Mouse (Mus musculus): Measurements from ENCODE around the gene Oxct1. TPM values are rescaled to one million over a fixed set of nuclear protein-coding genes. Genes with fewer than 3 reads are reported as not detected.

The Oxct1 gene
- polyA plus RNA-seq, 1 experiment from 2014 or later, result 363 TPM

DNA sequence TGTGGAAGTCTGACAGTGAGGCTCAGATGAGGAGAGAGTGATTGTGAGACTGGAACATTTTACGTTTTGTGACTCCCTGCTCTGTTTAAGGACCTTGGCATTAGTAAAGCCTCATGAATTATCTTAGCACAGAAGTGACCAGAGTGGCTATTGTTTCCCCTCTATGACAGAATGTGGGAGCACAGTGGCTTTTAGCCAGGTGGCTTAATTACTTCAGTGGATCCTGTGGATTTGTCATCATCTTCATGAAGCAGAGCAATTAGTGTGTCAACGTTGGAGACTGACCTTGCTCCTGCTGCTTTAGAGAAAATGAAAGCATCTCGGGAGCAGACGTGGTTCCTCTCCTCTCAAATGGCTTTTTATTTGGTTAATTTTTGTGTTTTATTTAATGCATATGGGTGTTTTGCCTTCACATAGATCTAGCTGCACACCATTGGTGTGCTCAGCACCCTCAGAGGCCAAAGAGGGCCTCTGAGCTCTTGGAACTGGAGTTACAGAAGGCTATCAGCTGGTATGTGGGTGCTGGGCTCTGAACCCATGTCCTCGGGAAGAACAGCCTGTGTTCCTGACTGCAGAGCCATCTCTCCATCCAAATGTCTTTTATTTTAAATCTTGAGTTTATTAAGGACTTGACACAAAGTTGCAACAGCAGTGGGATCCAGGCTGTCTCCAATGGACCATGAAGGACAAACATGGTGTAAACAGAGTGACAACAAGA is 41.2 kb downstream of the Oxct1 start:
- no peak overlapping the region for H3K27ac ChIP-seq (ENCODE audit: low read length)
- ATAC-seq (ENCODE audit: low FRiP score, low TSS enrichment), result no peak
- no peaks in the 10 kb centered on the region for H3K9me3 ChIP-seq (ENCODE audit: low read length)
- H3K4me1 ChIP-seq (ENCODE audit: insufficient read depth, low read length), result no peaks in the 10 kb centered on the region
- peaks cover 18% of the 10 kb centered on the region; the same call in 1 of the 2 replicates for H3K36me3 ChIP-seq (ENCODE audit: insufficient read depth, low read length)
- H3K4me2 ChIP-seq (replicated peaks; ENCODE audit: low read depth, low read length), result no peak overlapping the region
- no peak overlapping the region for H3K4me3 ChIP-seq (ENCODE audit: low read length)
- no peaks in the 10 kb centered on the region for H3K27me3 ChIP-seq (ENCODE audit: insufficient read depth, low read length)
- no peak overlapping the region for H3K9ac ChIP-seq (replicated peaks; ENCODE audit: low read length)
- WGBS, result 81% methylated on average over 5 of the region's 5 CpGs

GRCm38 (mm10) chr15:4077978-4078377 is 51.8 kb downstream of the Oxct1 start:
- no peak for ATAC-seq (ENCODE audit: low FRiP score, low TSS enrichment)
- Histone ChIP-seq H3K4me2 (replicated peaks; ENCODE audit: low read depth, low read length) (no peak overlapping the region), H3K4me1 (ENCODE audit: insufficient read depth, low read length) (0 out of 2 replicates have a peak, but pooled peaks cover 2% of the 10 kb centered on the region), H3K36me3 (ENCODE audit: insufficient read depth, low read length) (peaks cover 21% of the 10 kb centered on the region), H3K27ac (ENCODE audit: low read length) (no peak overlapping the region), H3K9me3 (ENCODE audit: low read length) (no peaks in the 10 kb centered on the region), H3K27me3 (ENCODE audit: insufficient read depth, low read length) (no peaks in the 10 kb centered on the region), H3K9ac (replicated peaks; ENCODE audit: low read length) (no peak overlapping the region), H3K4me3 (ENCODE audit: low read length) (no peak overlapping the region)
- 88% methylated on average over 4 of the region's 4 CpGs for WGBS

GRCm38 (mm10) chr15:4078785-4079184 is 52.6 kb downstream of the Oxct1 start:
- 0 out of 2 replicates have a peak, but pooled peaks cover 2% of the 10 kb centered on the region for H3K4me1 ChIP-seq (ENCODE audit: insufficient read depth, low read length)
- no peak overlapping the region for H3K4me3 ChIP-seq (ENCODE audit: low read length)
- no peaks in the 10 kb centered on the region for H3K27me3 ChIP-seq (ENCODE audit: insufficient read depth, low read length)
- no peak overlapping the region for H3K9ac ChIP-seq (replicated peaks; ENCODE audit: low read length)
- no peak overlapping the region for H3K27ac ChIP-seq (ENCODE audit: low read length)
- H3K4me2 ChIP-seq (replicated peaks; ENCODE audit: low read depth, low read length), result no peak overlapping the region
- 93% methylated on average over 5 of the region's 5 CpGs for WGBS
- H3K36me3 ChIP-seq (ENCODE audit: insufficient read depth, low read length), result peaks cover 15% of the 10 kb centered on the region
- ATAC-seq (ENCODE audit: low FRiP score, low TSS enrichment), result no peak
- no peaks in the 10 kb centered on the region for H3K9me3 ChIP-seq (ENCODE audit: low read length)

- H3K27ac ChIP-seq (ENCODE audit: low read length), result no peak overlapping the region
- no peaks in the 10 kb centered on the region for H3K9me3 ChIP-seq (ENCODE audit: low read length)
- H3K4me2 ChIP-seq (replicated peaks; ENCODE audit: low read depth, low read length), result no peak overlapping the region
- no peak for ATAC-seq (ENCODE audit: low FRiP score, low TSS enrichment)
- 0 out of 2 replicates have a peak, but pooled peaks cover 2% of the 10 kb centered on the region for H3K4me1 ChIP-seq (ENCODE audit: insufficient read depth, low read length)
- H3K9ac ChIP-seq (replicated peaks; ENCODE audit: low read length), result no peak overlapping the region
- H3K36me3 ChIP-seq (ENCODE audit: insufficient read depth, low read length), result peaks cover 15% of the 10 kb centered on the region
- WGBS, result 70% methylated on average over 13 of the region's 13 CpGs
- no peaks in the 10 kb centered on the region for H3K27me3 ChIP-seq (ENCODE audit: insufficient read depth, low read length)
- H3K4me3 ChIP-seq (ENCODE audit: low read length), result no peak overlapping the region
Observed at GRCm38 (mm10) chr15:4079425-4080189, 53.4 kb downstream of the Oxct1 start.

DNA sequence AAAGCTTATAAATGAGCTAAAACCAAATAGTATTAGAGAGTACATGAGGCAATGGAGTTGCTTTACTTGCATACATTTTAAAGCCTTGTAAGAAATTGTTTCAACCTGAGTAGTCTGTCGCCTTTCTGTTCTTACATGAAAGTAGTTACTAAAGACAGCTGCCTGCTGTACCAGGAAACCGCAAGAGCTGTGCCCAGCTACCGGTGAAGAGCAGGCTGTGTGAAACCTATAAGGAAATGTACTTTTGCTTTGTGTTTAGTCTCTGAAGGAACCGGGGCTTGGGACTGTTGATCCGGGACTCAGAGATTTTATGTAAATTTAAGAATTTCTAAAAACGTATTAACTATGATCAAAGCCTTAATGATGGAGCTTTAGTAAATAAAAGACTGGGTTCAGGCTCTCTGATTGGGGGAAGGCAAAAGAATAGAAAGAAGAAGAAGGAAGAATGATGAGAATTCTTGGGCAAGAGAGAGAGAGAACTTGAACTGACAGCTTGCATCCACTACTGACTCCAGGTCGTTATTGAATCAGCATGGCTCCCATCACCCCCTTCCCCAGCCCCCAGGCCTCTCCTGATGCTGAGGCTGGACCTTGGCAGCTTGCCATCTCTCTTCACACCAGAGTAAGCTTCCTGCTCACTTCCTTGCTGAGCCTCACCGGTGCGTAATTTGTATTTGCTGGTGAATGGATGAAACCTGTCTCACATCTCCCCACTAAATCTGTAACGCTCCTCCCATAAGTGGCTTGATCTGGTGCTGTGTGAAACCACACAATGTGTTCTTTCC is 59.6 kb downstream of the Oxct1 start:
- WGBS, result 74% methylated on average over 10 of the region's 10 CpGs
- no peak for ATAC-seq (ENCODE audit: low FRiP score, low TSS enrichment)
- no peaks in the 10 kb centered on the region for H3K36me3 ChIP-seq (ENCODE audit: insufficient read depth, low read length)
- no peaks in the 10 kb centered on the region for H3K9me3 ChIP-seq (ENCODE audit: low read length)
- no peak overlapping the region for H3K4me2 ChIP-seq (replicated peaks; ENCODE audit: low read depth, low read length)
- H3K27ac ChIP-seq (ENCODE audit: low read length), result no peak overlapping the region
- no peak overlapping the region for H3K9ac ChIP-seq (replicated peaks; ENCODE audit: low read length)
- 0 out of 2 replicates have a peak, but pooled peaks cover 2% of the 10 kb centered on the region for H3K4me1 ChIP-seq (ENCODE audit: insufficient read depth, low read length)
- H3K27me3 ChIP-seq (ENCODE audit: insufficient read depth, low read length), result no peaks in the 10 kb centered on the region
- no peak overlapping the region for H3K4me3 ChIP-seq (ENCODE audit: low read length)

DNA sequence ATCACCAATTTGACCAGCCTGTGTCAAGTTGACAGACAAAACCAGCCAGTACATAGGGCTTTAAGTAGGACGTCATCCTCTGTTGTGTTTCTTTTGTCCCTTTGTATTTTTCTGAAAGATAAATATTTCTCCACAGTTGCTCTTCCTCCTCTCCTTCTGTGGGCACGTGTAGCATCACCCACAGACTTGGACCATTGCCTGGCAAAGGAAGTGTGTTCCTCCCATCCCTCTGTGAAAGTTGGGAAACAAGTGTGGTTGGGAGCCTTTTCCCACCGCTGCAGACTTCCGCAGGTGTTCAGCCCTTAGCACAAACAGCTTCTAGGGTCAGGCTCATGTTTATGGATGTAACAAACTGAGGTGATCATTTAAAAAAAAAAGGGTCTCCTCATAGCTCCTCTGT is 61.3 kb downstream of the Oxct1 start:
- Histone ChIP-seq H3K4me1 (ENCODE audit: insufficient read depth, low read length) (no peaks in the 10 kb centered on the region), H3K4me2 (replicated peaks; ENCODE audit: low read depth, low read length) (no peak overlapping the region), H3K9me3 (ENCODE audit: low read length) (no peaks in the 10 kb centered on the region), H3K9ac (replicated peaks; ENCODE audit: low read length) (no peak overlapping the region), H3K4me3 (ENCODE audit: low read length) (no peak overlapping the region), H3K27me3 (ENCODE audit: insufficient read depth, low read length) (no peaks in the 10 kb centered on the region), H3K36me3 (ENCODE audit: insufficient read depth, low read length) (peaks cover 13% of the 10 kb centered on the region; the same call in 1 of the 2 replicates), H3K27ac (ENCODE audit: low read length) (no peak overlapping the region)
- no peak for ATAC-seq (ENCODE audit: low FRiP score, low TSS enrichment)
- WGBS, result 86% methylated on average over 4 of the region's 4 CpGs

DNA sequence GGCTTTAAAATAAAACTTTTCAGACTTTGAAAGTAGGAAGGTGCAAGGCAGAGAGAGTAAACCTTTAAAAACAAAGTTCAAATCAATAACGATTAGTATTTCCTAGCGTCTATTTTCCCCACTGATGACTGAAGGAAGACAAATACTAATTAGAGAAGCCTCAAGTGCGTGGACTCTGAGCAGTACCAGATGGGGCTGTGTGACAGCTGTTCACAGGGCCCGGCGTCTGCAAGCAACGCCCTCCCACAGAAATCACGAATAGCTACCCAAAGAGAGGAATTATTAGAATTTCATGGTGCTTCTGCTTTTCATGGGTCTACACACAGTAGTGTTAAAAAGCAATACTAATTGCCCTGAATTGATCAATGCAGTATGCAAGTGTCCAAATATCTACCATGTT is 61.7 kb downstream of the Oxct1 start:
- H3K9ac ChIP-seq (replicated peaks; ENCODE audit: low read length), result no peak overlapping the region
- peaks cover 13% of the 10 kb centered on the region; the same call in 1 of the 2 replicates for H3K36me3 ChIP-seq (ENCODE audit: insufficient read depth, low read length)
- no peaks in the 10 kb centered on the region for H3K27me3 ChIP-seq (ENCODE audit: insufficient read depth, low read length)
- no peak overlapping the region for H3K27ac ChIP-seq (ENCODE audit: low read length)
- no peak overlapping the region for H3K4me2 ChIP-seq (replicated peaks; ENCODE audit: low read depth, low read length)
- no peaks in the 10 kb centered on the region for H3K4me1 ChIP-seq (ENCODE audit: insufficient read depth, low read length)
- no peak for ATAC-seq (ENCODE audit: low FRiP score, low TSS enrichment)
- no peaks in the 10 kb centered on the region for H3K9me3 ChIP-seq (ENCODE audit: low read length)
- no peak overlapping the region for H3K4me3 ChIP-seq (ENCODE audit: low read length)
- 74% methylated on average over 7 of the region's 7 CpGs for WGBS

- H3K27me3 ChIP-seq (ENCODE audit: insufficient read depth, low read length), result no peaks in the 10 kb centered on the region
- no peaks in the 10 kb centered on the region for H3K9me3 ChIP-seq (ENCODE audit: low read length)
- ATAC-seq (ENCODE audit: low FRiP score, low TSS enrichment), result no peak
- H3K4me1 ChIP-seq (ENCODE audit: insufficient read depth, low read length), result no peaks in the 10 kb centered on the region
- peaks cover 17% of the 10 kb centered on the region; the same call in 1 of the 2 replicates for H3K36me3 ChIP-seq (ENCODE audit: insufficient read depth, low read length)
- WGBS, result 83% methylated on average over 3 of the region's 3 CpGs
- no peak overlapping the region for H3K27ac ChIP-seq (ENCODE audit: low read length)
- no peak overlapping the region for H3K9ac ChIP-seq (replicated peaks; ENCODE audit: low read length)
- H3K4me3 ChIP-seq (ENCODE audit: low read length), result no peak overlapping the region
- no peak overlapping the region for H3K4me2 ChIP-seq (replicated peaks; ENCODE audit: low read depth, low read length)
Observed at GRCm38 (mm10) chr15:4090601-4091000, 64.4 kb downstream of the Oxct1 start.

GRCm38 (mm10) chr15:4092586-4092985 is 66.4 kb downstream of the Oxct1 start:
- H3K4me1 ChIP-seq (ENCODE audit: insufficient read depth, low read length), result no peaks in the 10 kb centered on the region
- H3K9me3 ChIP-seq (ENCODE audit: low read length), result no peaks in the 10 kb centered on the region
- no peak overlapping the region for H3K4me2 ChIP-seq (replicated peaks; ENCODE audit: low read depth, low read length)
- WGBS, result 86% methylated on average over 2 of the region's 2 CpGs
- H3K27ac ChIP-seq (ENCODE audit: low read length), result no peak overlapping the region
- no peak overlapping the region for H3K9ac ChIP-seq (replicated peaks; ENCODE audit: low read length)
- no peak overlapping the region for H3K4me3 ChIP-seq (ENCODE audit: low read length)
- H3K36me3 ChIP-seq (ENCODE audit: insufficient read depth, low read length), result peaks cover 31% of the 10 kb centered on the region; the same call in 1 of the 2 replicates
- ATAC-seq (ENCODE audit: low FRiP score, low TSS enrichment), result no peak
- no peaks in the 10 kb centered on the region for H3K27me3 ChIP-seq (ENCODE audit: insufficient read depth, low read length)

Data from kidney, embryonic 16.5 days (tissue).